Mouse (Mus musculus) E14TG2a.4 (cell line): ENCODE data around the gene Tnr.

Source experiments
- H3K27me3 ChIP-seq: 2 replicates; pipeline ENCODE4 v1.6.1; 2014; ENCODE audit warnings: low read length, control low read depth; ENCODE audit not compliant: insufficient read depth
- H3K36me3 ChIP-seq: 2 replicates; pipeline ENCODE4 v1.6.1; 2014; ENCODE audit warnings: low read length, control low read depth; ENCODE audit not compliant: insufficient read depth
- H3K4me1 ChIP-seq: replicated peaks from 2 replicates; pipeline ENCODE4 v1.6.1; 2014; ENCODE audit warnings: low read depth, low read length, control low read depth
- H3K4me3 ChIP-seq: replicated peaks from 2 replicates; pipeline ENCODE4 v1.5.1; 2014; ENCODE audit warnings: mild to moderate bottlenecking, low read length
- H3K9me3 ChIP-seq: 2 replicates; pipeline ENCODE4 v1.6.1; 2014; ENCODE audit warnings: low read length, control low read depth
- CTCF ChIP-seq: conservative IDR thresholded peaks from 2 replicates; pipeline ENCODE4 v1.5.1; 2014; ENCODE audit warnings: low read length
- NANOG ChIP-seq: IDR thresholded peaks from 2 replicates; pipeline ENCODE4 v1.6.1; 2014; ENCODE audit warnings: borderline replicate concordance, low read length, mixed read lengths
- POU5F1 ChIP-seq: IDR thresholded peaks from 2 replicates; pipeline ENCODE4 v1.6.1; 2014; ENCODE audit warnings: low read length, borderline replicate concordance

Tnr gene

GRCm38 (mm10) chr1:159523578-159523977 is at the start of gene Tnr:
TSS of gene Tnr (plus strand) at chr1:159523769.
- Histone ChIP-seq H3K36me3 (no peaks in the 10 kb centered on the region), H3K9me3 (peaks cover 10% of the 10 kb centered on the region), H3K27me3 (peaks cover 29% of the 10 kb centered on the region), H3K4me1 (peaks cover 4% of the 10 kb centered on the region; the same call in 1 of the 2 replicates), H3K4me3 (no peak within 1 kb of the TSS)
- TF ChIP-seq CTCF (peak; percentile 65), NANOG (no peak)

GRCm38 (mm10) chr1:159489853-159490435 is 33.6 kb upstream of the Tnr start:
- H3K27me3 ChIP-seq: no peaks in the 10 kb centered on the region
- no peaks in the 10 kb centered on the region for H3K9me3 ChIP-seq
- TF ChIP-seq CTCF: no peak
- no peak for TF ChIP-seq NANOG
- no peak for TF ChIP-seq POU5F1

GRCm38 (mm10) chr1:159492536-159492935 is 31.0 kb upstream of the Tnr start:
- H3K9me3 ChIP-seq: no peaks in the 10 kb centered on the region
- no peak overlapping the region for H3K4me3 ChIP-seq
- no peak for TF ChIP-seq CTCF
- no peaks in the 10 kb centered on the region for H3K4me1 ChIP-seq
- H3K36me3 ChIP-seq: no peaks in the 10 kb centered on the region
- H3K27me3 ChIP-seq: no peaks in the 10 kb centered on the region

More at GRCm38 (mm10) chr1:159489853-159490435, 33.6 kb upstream of the Tnr start:
- Histone ChIP-seq H3K36me3 (no peaks in the 10 kb centered on the region), H3K4me3 (no peak overlapping the region), H3K4me1 (no peaks in the 10 kb centered on the region)

GRCm38 (mm10) chr1:159493720-159494499 is 29.7 kb upstream of the Tnr start:
- Histone ChIP-seq H3K9me3 (no peaks in the 10 kb centered on the region), H3K4me3 (no peak overlapping the region), H3K36me3 (no peaks in the 10 kb centered on the region), H3K27me3 (no peaks in the 10 kb centered on the region), H3K4me1 (no peaks in the 10 kb centered on the region)
- TF ChIP-seq NANOG: no peak
- TF ChIP-seq CTCF: no peak
- no peak for TF ChIP-seq POU5F1

GRCm38 (mm10) chr1:159498236-159498635 is 25.3 kb upstream of the Tnr start:
- TF ChIP-seq POU5F1: no peak
- TF ChIP-seq NANOG: no peak
- no peak for TF ChIP-seq CTCF
- no peaks in the 10 kb centered on the region for H3K36me3 ChIP-seq
- H3K27me3 ChIP-seq: no peaks in the 10 kb centered on the region
- H3K9me3 ChIP-seq: no peaks in the 10 kb centered on the region
- H3K4me3 ChIP-seq: no peak overlapping the region
- no peaks in the 10 kb centered on the region for H3K4me1 ChIP-seq

- TF ChIP-seq POU5F1: no peak
- no peaks in the 10 kb centered on the region for H3K4me1 ChIP-seq
- H3K36me3 ChIP-seq: no peaks in the 10 kb centered on the region
- no peaks in the 10 kb centered on the region for H3K9me3 ChIP-seq
- H3K4me3 ChIP-seq: no peak overlapping the region
- no peaks in the 10 kb centered on the region for H3K27me3 ChIP-seq
These were observed 23.6 kb upstream of the Tnr start for GRCm38 (mm10) chr1:159499806-159500460.

- no peaks in the 10 kb centered on the region for H3K4me1 ChIP-seq
- TF ChIP-seq CTCF: no peak
- TF ChIP-seq POU5F1: no peak
- TF ChIP-seq NANOG: no peak
- no peaks in the 10 kb centered on the region for H3K36me3 ChIP-seq
- no peaks in the 10 kb centered on the region for H3K9me3 ChIP-seq
- no peak overlapping the region for H3K4me3 ChIP-seq
- no peaks in the 10 kb centered on the region for H3K27me3 ChIP-seq
These were observed 21.7 kb upstream of the Tnr start for GRCm38 (mm10) chr1:159501911-159502310.

- no peaks in the 10 kb centered on the region for H3K9me3 ChIP-seq
- H3K4me3 ChIP-seq: no peak overlapping the region
- H3K27me3 ChIP-seq: no peaks in the 10 kb centered on the region
- H3K36me3 ChIP-seq: no peaks in the 10 kb centered on the region
- no peaks in the 10 kb centered on the region for H3K4me1 ChIP-seq
- no peak for TF ChIP-seq CTCF
- TF ChIP-seq POU5F1: no peak
- no peak for TF ChIP-seq NANOG
These were observed 12.9 kb upstream of the Tnr start for GRCm38 (mm10) chr1:159510667-159511066.

- Histone ChIP-seq H3K36me3 (no peaks in the 10 kb centered on the region), H3K9me3 (no peaks in the 10 kb centered on the region), H3K4me1 (no peaks in the 10 kb centered on the region), H3K27me3 (no peaks in the 10 kb centered on the region), H3K4me3 (no peak overlapping the region)
- TF ChIP-seq NANOG (no peak), POU5F1 (no peak), CTCF (no peak)
These were observed 5.9 kb upstream of the Tnr start for GRCm38 (mm10) chr1:159517647-159518046.
